ENCODE assay signal across 15 mouse cellular contexts in the genomic region with DNA sequence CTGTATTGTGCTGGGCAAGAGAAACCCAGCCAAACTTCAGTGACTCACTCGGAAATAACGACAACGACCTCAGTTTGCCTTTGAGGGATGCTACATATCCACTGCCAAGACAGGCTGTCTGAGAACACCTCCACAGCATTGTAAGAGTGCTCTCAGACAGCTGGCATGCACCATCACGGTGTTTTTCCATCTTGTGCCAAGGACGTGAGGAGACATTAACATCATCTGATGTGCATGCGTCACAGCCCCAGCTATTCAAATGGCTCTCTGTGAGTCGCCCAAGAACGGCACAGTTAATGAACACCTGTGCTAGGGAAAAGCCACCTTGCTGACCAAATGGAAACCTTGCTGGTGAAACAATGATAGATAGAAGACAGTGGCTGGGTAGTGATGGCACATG.
DNase-seq lines count a peak whose midpoint lies in the region; ATAC-seq and TF ChIP-seq lines count a peak whose summit lies in the region.
"Had no signal": no experiment of that assay in that cellular context is flagged by ENCODE, and none has a peak within 500 bp of the region (broad histone marks: within the 10 kb centered on the region; RNA-seq: fewer than 3 reads in every experiment).

No protein-coding gene starts in this region.

- no peaks in the 10 kb centered on the region for H3K4me1 ChIP-seq in heart, postnatal 0 days (ENCODE audit: control insufficient read depth, insufficient read depth)
- H3K4me1 ChIP-seq: forebrain, embryonic 15.5 days had no signal

- no peaks in the 10 kb centered on the region for H3K9me3 ChIP-seq in heart, postnatal 0 days (replicated peaks; ENCODE audit: control insufficient read depth, low read length)
- H3K9me3 ChIP-seq: embryonic facial prominence, embryonic 15.5 days; forebrain, embryonic 15.5 days had no signal

- no peak for ATAC-seq in heart, postnatal 0 days (ENCODE audit: insufficient read depth, low read depth)
- ATAC-seq: forebrain, embryonic 15.5 days; lung, postnatal 0 days had no signal

- H3K4me2 ChIP-seq in heart, postnatal 0 days (ENCODE audit: low read depth, low read length): no peak overlapping the region
- H3K4me2 ChIP-seq: embryonic facial prominence, embryonic 15.5 days; forebrain, embryonic 15.5 days had no signal

- H3K27ac ChIP-seq in heart, postnatal 0 days (ENCODE audit: low read depth): no peak overlapping the region
- H3K27ac ChIP-seq: embryonic facial prominence, embryonic 15.5 days; forebrain, embryonic 15.5 days had no signal

- H3K4me3 ChIP-seq in heart, postnatal 0 days (ENCODE audit: low read depth, low read length): no peak overlapping the region
- H3K4me3 ChIP-seq: embryonic facial prominence, embryonic 15.5 days; forebrain, embryonic 15.5 days had no signal

- no peak for TF ChIP-seq CTCF in heart, postnatal 0 days (IDR thresholded peaks at IDR 0.05; ENCODE audit: low read depth)

- WGBS in heart, postnatal 0 days: 65% methylated on average over 8 of the region's 8 CpGs

- peak; percentile 13 for DNase-seq in heart, postnatal 0 days (ENCODE audit: low spot score)
- DNase-seq in heart, adult 9 months (ENCODE audit: low spot score in 2 of 2): no peak
- DNase-seq in right cerebral cortex, adult 18-20 months: peak; percentile 59
- no peak for DNase-seq in right cerebral cortex, postnatal 14 days
- DNase-seq in adrenal gland, postnatal 25 days: peak; percentile 31
- DNase-seq in right cerebral cortex, postnatal 36 days (ENCODE audit: low spot score in 2 of 2): peak; percentile 30 to 42
- no peak for DNase-seq in ovary, postnatal 10 days (ENCODE audit: low spot score)
- no peak for DNase-seq in spleen, postnatal 10 days (ENCODE audit: low spot score in 2 of 2)
- DNase-seq: kidney, adult 18-20 months; kidney, postnatal 25 days; layer of hippocampus, postnatal 36 days; thymus, postnatal 14 days had no signal

- H3K27me3 ChIP-seq in heart, postnatal 0 days (ENCODE audit: control insufficient read depth, insufficient read depth, low read length): no peaks in the 10 kb centered on the region
- H3K27me3 ChIP-seq: embryonic facial prominence, embryonic 15.5 days; forebrain, embryonic 15.5 days had no signal

- H3K36me3 ChIP-seq in heart, postnatal 0 days (replicated peaks; ENCODE audit: control insufficient read depth, insufficient read depth, low read length): no peaks in the 10 kb centered on the region
- H3K36me3 ChIP-seq: embryonic facial prominence, embryonic 15.5 days; forebrain, embryonic 15.5 days had no signal

- no peak for TF ChIP-seq EP300 in heart, postnatal 0 days (IDR thresholded peaks at IDR 0.05; ENCODE audit: low read depth)

- no peak overlapping the region for H3K9ac ChIP-seq in heart, postnatal 0 days (replicated peaks; ENCODE audit: low read depth, low read length)
- H3K9ac ChIP-seq: embryonic facial prominence, embryonic 15.5 days; forebrain, embryonic 15.5 days had no signal

Comparison
In these comparisons a context has a peak if more than half of its experiments do, and no peak if none do; other contexts are left out.
1. DNase-seq: peak in heart, postnatal 0 days (single experiment), right cerebral cortex, adult 18-20 months (single experiment), adrenal gland, postnatal 25 days (single experiment) and right cerebral cortex, postnatal 36 days (2 of 2); none in heart, adult 9 months (0 of 2), right cerebral cortex, postnatal 14 days (single experiment), ovary, postnatal 10 days (single experiment) and spleen, postnatal 10 days (0 of 2).